In genomic region chr3:52267652-52268486, GRCm38 (mm10) we compare ENCODE assay signal across 8 mouse cellular contexts. TPM values are rescaled to one million over a fixed set of nuclear protein-coding genes. Genes with fewer than 3 reads are reported as not detected.
DNase-seq lines count a peak whose midpoint lies in the region; ATAC-seq and TF ChIP-seq lines count a peak whose summit lies in the region.

Gene Foxo1, plus strand, starts transcription at chr3:52268336.

- peak; percentile 57 for TF ChIP-seq POLR2A in cortical plate, adult 2 months (IDR thresholded peaks at IDR 0.05; ENCODE audit: extremely low read depth, insufficient read depth, low read length)

- DNase-seq in adrenal gland, adult (ENCODE audit: inconsistent age in 2 of 2, low spot score in 1 of 2) = peak; percentile 88 to 97
- peak; percentile 93 for DNase-seq in gastrocnemius, postnatal 10 days
- peak; percentile 95 for DNase-seq in induced T-regulatory cell, adult 2 months (ENCODE audit: low read depth)
- DNase-seq in left cerebral cortex, postnatal 14 days (ENCODE audit: low spot score in 2 of 2) = peak; percentile 75 to 90
- peak; percentile 88 for DNase-seq in right cerebral cortex, postnatal 25 days
- peak; percentile 82 to 86 for DNase-seq in urinary bladder, postnatal 36 days (ENCODE audit: low spot score in 2 of 2)

- ATAC-seq in megakaryocyte-erythroid progenitor cell, adult 5-6 weeks (replicated peaks; ENCODE audit: low FRiP score, low TSS enrichment, poor library complexity, severe bottlenecking) = peak; percentile 81

- H3K4me1 ChIP-seq in cortical plate, adult 2 months (ENCODE audit: control insufficient read depth, insufficient read depth, low read length) = no peaks in the 10 kb centered on the region

- intact Hi-C loops in left cerebral cortex, postnatal 14 days (cut with DNase I) = loop anchor here (5.0 to 10.0 kb wide), 5 partner anchors 74 to 534 kb away; no protein-coding TSS in a partner anchor

- H3K4me3 ChIP-seq in cortical plate, adult 2 months (ENCODE audit: insufficient read depth, low read length) = peak within 1 kb of the TSS; percentile 88

- H3K27ac ChIP-seq in cortical plate, adult 2 months (ENCODE audit: insufficient read depth, low read length) = peak within 1 kb of the TSS; percentile 97

- no peak for TF ChIP-seq CTCF in cortical plate, adult 2 months (IDR thresholded peaks at IDR 0.05; ENCODE audit: extremely low read depth, insufficient read depth, low read length)

RNA-seq across cellular contexts. Expression of gene Foxo1, which starts in this region (rescaled TPM):
- polyA plus RNA-seq in cortical plate, adult 2 months (2012; rRNA removed) = 6.7 and 8.5 TPM in 2 replicates
- total RNA-seq in gastrocnemius, postnatal 10 days (2021) = 10 to 100 TPM; 10.5 to 13.7 TPM
- 10 to 100 TPM; 12.1 to 13.5 TPM for total RNA-seq in left cerebral cortex, postnatal 14 days (2021)
- total RNA-seq in megakaryocyte-erythroid progenitor cell, adult 5-6 weeks (2014; fragmentation: Nextera tagmentation) = 5.9 and 7.4 TPM in 2 replicates
- 1.6 and 2.3 TPM in 2 replicates for total RNA-seq in megakaryocyte-erythroid progenitor cell, adult 5-6 weeks (2017)

Comparison
In these comparisons a context has a peak if more than half of its experiments do, and no peak if none do; other contexts are left out.
1. Peak in every context shown above with its lines: DNase-seq, ATAC-seq, H3K4me3 ChIP-seq and H3K27ac ChIP-seq.